Mouse (Mus musculus) heart, embryonic 10.5 days (tissue): Measurements from ENCODE around the gene Narfl. TPM values are rescaled to one million over a fixed set of nuclear protein-coding genes. Genes with fewer than 3 reads are reported as not detected.

Experiments
- DNase-seq: peaks from one replicate; pipeline ENCODE4 v3.0.0-alpha.2; 2017; ENCODE audit warnings: low spot score
- H3K27ac ChIP-seq: fragments of 300-500 bp; sonication (generic); 2 replicates; pipeline ENCODE4 v1.5.1; 2016; ENCODE audit warnings: mild to moderate bottlenecking
- H3K27me3 ChIP-seq: fragments of 300-500 bp; sonication (generic); 2 replicates; pipeline ENCODE4 v1.6.1; 2016; ENCODE audit warnings: mild to moderate bottlenecking; ENCODE audit not compliant: poor library complexity, insufficient read depth, severe bottlenecking
- H3K36me3 ChIP-seq: fragments of 300-500 bp; sonication (generic); 2 replicates; pipeline ENCODE4 v1.6.1; 2016; ENCODE audit warnings: mild to moderate bottlenecking, moderate library complexity
- H3K4me1 ChIP-seq: fragments of 300-500 bp; sonication (generic); 2 replicates; pipeline ENCODE4 v1.6.1; 2016; ENCODE audit warnings: mild to moderate bottlenecking
- H3K4me3 ChIP-seq: fragments of 300-500 bp; sonication (generic); 2 replicates; pipeline ENCODE4 v1.5.1; 2016; ENCODE audit warnings: mild to moderate bottlenecking, moderate library complexity
- H3K9me3 ChIP-seq: fragments of 300-500 bp; sonication (generic); 2 replicates; pipeline ENCODE4 v1.6.1; 2016; ENCODE audit warnings: mild to moderate bottlenecking, moderate library complexity
- WGBS: fragments of 180-500 bp; shearing (Covaris S2); methylation state at CpG from one replicate; pipeline ENCODE4 v1.1.7; 2016; 5-methylcytosine and 5-hydroxymethylcytosine counted together
- polyA plus RNA-seq: library from polyadenylated mRNA; unstranded; fragments of >200 nt; fragmentation: Nextera tagmentation; extraction: Ambion mirVana; gene quantifications from 2 replicates; pipeline ENCODE4 v1.2.1, GENCODE M21; 2016

Narfl gene
- polyA plus RNA-seq, 1 experiment from 2014 or later: 33.5 TPM

DNA sequence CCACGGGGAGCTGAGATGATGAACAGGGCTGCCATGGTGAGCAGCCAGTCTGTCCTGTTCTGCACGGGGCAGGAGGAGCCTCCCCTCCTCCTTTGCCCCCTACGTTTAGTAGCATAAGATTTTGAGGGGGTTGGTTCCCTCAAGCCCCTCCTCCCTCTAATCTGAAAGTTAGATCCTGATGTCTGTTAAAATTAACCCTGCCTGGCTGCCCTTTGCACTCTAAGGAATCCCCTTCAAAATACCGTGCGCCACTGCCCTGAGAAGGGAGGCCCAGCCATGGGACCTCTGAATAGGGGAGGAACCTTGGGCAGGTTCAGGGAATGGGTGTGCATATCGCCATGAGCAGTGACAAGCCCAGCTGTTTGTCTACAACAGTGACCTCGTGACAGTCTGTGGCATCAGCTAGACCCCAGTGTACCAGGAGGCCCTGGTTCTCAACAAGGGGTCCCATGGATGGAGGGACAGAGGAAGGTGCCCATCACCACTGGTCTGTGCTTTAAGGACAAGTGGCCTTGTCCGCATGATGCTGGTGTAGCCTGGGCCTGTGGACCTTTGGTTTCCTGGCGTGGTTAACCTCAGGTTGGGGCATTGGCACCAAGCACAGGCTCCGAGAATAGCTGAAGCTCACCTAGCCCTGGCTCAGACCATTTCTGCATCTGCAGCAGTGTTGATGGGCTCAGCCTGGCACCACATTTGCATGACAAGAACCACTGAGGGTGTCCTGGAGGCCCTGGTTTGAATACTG lies 1.9 kb downstream of the Narfl start:
- no peak overlapping the region for H3K27ac ChIP-seq
- no peak for DNase-seq
- no peaks in the 10 kb centered on the region for H3K27me3 ChIP-seq
- no peak overlapping the region for H3K4me3 ChIP-seq
- peaks cover 43% of the 10 kb centered on the region for H3K36me3 ChIP-seq
- peaks cover 17% of the 10 kb centered on the region for H3K4me1 ChIP-seq
- WGBS: 76% methylated on average over 10 of the region's 10 CpGs
- no peaks in the 10 kb centered on the region for H3K9me3 ChIP-seq

DNA sequence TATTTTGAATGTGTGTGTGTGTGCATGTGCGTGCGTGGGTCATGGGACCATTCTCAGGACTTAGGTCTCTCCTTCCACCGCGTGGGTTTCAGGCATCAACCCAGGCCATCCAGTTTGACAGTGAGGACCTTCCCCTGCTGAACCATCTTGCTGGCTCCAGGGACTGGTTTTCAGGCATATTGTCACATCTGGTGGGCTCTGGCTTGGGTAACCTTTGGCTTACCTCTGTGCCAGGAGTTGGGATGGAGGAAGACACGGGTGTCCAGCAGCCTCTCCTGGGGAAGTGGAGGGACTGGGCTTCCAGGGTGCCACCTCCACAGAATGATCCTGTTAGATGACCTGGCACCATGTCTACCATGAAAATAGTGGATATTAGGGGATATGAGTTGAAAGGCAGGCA lies 4.4 kb downstream of the Narfl start:
- Histone ChIP-seq H3K36me3 (peaks cover 67% of the 10 kb centered on the region), H3K27ac (no peak overlapping the region), H3K4me1 (peaks cover 19% of the 10 kb centered on the region), H3K27me3 (no peaks in the 10 kb centered on the region), H3K4me3 (no peak overlapping the region), H3K9me3 (no peaks in the 10 kb centered on the region)
- WGBS: 92% methylated on average over 5 of the region's 5 CpGs
- no peak for DNase-seq

DNA sequence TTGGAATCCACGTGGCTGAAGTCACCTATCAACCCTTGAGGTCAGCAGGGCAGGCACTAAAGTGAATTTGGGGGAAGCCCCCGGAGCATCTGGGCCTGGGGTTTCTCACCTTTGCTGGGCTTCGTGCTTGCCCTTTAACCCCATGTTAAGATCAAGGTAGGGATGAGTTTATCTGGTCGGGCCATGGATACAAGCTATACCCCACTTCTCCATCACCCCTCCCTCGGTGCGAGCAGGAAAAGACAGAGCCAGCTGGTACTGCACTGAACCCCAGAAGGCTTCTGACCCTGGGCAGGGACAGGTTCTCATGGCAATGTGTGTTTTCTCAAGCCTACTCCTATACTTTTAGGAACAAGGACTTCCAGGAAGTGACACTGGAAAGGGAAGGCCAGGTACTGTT lies 7.8 kb downstream of the Narfl start:
- no peak for DNase-seq
- 81% methylated on average over 6 of the region's 6 CpGs for WGBS
- Histone ChIP-seq H3K27ac (no peak overlapping the region), H3K9me3 (no peaks in the 10 kb centered on the region), H3K4me1 (peaks cover 22% of the 10 kb centered on the region), H3K4me3 (no peak overlapping the region), H3K36me3 (peaks cover 73% of the 10 kb centered on the region), H3K27me3 (no peaks in the 10 kb centered on the region)

DNA sequence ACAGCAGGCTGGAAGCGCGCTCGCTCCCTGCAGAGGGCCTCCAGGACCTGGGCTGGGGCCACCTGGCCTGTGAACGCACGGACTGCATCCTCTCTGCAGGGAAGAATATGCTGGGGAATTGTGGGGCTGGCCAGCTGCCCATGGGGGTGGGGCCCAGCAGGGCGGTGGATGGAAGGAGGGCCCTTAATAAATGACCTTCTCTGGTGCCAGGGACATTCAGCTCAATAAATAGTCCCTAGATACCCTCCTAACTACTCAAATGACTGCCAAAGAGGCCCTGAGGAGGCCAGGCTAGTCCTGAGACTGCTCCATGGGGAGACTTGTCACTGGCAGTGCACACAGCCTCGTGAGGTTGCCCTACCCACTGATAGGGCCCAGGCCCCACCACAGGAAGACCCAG lies 9.5 kb downstream of the Narfl start:
- Histone ChIP-seq H3K27me3 (no peaks in the 10 kb centered on the region), H3K4me3 (no peak overlapping the region), H3K4me1 (peaks cover 26% of the 10 kb centered on the region), H3K9me3 (no peaks in the 10 kb centered on the region), H3K27ac (no peak overlapping the region), H3K36me3 (peaks cover 72% of the 10 kb centered on the region)
- no peak for DNase-seq
- WGBS: 80% methylated on average over 7 of the region's 7 CpGs

DNA sequence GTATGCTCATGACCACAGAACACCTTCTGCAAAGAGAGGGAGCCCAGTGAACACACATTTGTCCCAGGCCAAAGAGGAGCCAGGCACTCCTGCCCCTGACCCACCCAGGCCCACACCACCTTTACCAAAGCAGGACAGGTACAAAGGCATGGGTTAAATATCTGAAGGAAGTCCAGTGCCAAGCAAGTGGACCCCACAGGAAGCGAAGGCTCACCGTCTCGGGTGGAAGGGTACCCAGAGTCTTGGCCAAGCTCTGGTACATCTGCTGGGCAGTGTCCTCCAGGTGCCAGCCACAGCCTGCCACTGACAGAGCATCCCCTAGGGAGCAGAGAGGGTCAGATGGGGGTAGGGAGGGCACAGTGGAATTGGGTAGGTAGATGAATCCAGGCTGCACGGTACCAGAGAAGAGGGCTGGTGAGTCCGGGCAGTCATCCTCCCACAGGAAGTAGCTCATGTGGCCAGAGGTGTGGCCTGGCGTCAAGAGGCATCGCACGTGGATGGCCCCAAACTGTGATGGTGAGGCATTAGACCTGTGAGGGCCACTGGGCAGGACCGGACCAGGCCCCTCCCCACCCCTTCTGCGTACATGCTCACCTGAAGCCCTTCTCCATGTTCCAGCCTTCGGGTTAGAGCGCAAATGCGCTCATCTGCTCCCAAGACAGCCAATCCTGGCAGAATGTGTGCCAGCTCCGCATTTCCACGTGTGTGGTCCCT lies 10.4 kb downstream of the Narfl start:
- Histone ChIP-seq H3K27ac (peak overlapping the region; percentile 91; the same call in 1 of the 2 replicates), H3K4me3 (peak overlapping the region; percentile 70), H3K9me3 (no peaks in the 10 kb centered on the region), H3K36me3 (peaks cover 70% of the 10 kb centered on the region), H3K27me3 (no peaks in the 10 kb centered on the region), H3K4me1 (peaks cover 26% of the 10 kb centered on the region)
- no peak for DNase-seq
- 87% methylated on average over 15 of the region's 15 CpGs for WGBS

DNA sequence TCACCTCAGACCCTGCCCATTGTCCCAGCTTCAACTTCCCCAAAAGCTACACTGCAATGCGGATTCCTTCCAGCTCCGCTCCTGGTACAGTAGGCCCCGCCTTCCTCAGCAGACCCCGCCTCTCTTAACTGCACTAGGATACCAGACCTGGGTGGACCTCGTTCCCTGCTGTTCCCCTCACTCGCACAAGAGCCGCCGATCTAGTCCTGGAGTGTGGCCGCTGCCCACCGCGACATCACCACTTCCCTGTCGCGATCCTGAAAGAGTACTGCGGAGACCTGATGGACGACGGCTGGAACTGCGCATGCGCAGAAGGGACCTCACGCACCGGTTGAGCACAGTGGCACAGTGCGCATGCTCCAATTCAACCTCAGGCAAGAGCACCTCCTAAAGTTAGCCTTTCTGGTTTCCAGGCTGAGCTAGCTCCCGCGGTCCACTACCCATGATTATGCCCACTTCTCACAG lies 11.7 kb downstream of the Narfl start, which contains the start of gene Haghl:
Haghl (minus strand) TSS at position 393 of the 465 bp plus-strand sequence.
- H3K4me1 ChIP-seq: peaks cover 26% of the 10 kb centered on the region
- peaks cover 69% of the 10 kb centered on the region for H3K36me3 ChIP-seq
- peak within 1 kb of the TSS; percentile 70 for H3K4me3 ChIP-seq
- WGBS: under 1% methylated on average over 23 of the region's 23 CpGs
- peak; percentile 98 for DNase-seq
- H3K9me3 ChIP-seq: no peaks in the 10 kb centered on the region
- no peaks in the 10 kb centered on the region for H3K27me3 ChIP-seq
- peak within 1 kb of the TSS; percentile 91 for H3K27ac ChIP-seq

DNA sequence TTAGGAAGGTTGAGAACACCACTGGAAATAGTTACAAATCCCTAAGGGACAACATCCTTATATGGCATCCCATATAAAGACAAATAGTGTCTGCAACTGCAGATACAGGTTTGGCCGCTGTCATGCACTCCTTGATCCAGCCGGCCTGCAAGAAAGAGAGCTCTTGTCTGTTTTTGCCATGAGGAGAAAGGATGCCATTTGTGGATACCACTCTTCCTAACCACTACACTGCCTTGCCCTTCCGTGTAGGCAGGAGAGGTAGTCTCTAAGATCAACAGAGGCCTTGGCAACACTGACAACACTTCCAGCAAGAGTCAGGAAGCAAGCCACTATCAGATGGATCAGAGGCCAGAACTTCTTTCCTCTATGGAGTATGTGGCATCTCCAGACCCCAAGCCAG lies 12.7 kb downstream of the Narfl start, which contains the start of gene Ccdc78:
Ccdc78 (plus strand) TSS at position 301 of the 400 bp plus-strand sequence.
- 76% methylated on average over 3 of the region's 3 CpGs for WGBS
- no peak for DNase-seq
- H3K36me3 ChIP-seq: peaks cover 64% of the 10 kb centered on the region

DNA sequence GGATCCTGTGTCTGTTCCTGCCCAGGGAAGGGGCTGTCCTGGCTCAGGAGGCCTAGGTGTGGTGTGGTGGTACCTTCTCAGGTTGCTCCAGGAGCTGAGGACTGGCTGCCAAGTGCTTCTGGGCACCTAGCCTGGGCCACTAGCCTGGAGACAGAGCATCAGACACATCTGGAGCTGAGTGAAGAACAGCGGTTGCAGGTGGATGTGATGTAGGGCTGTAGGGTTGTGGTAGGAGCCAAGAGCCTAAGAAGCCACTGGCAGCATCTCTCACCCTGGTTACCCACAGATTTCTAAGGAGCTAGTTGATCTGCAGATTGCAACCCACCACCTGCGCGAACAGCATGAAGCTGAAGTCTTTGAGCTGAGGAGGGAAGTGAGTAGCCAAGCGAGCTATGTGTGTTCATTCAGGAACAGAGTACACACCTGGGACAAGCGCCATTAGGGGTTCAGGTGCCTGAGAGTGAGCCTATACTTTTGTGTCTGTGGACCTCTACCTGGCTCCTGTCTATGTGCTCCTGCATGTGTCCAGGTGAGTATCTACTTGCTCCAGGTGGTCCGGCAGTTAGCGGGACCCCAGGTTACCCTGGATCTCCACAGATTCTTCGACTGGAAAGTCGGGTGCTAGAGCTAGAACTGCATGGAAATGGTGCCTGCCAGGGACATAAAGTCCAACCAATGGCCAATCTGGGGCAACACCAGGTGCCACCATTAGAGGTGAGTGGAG lies 13.4 kb downstream of the Narfl start:
- no peak overlapping the region for H3K27ac ChIP-seq
- H3K36me3 ChIP-seq: peaks cover 57% of the 10 kb centered on the region
- no peaks in the 10 kb centered on the region for H3K9me3 ChIP-seq
- DNase-seq: no peak
- peaks cover 40% of the 10 kb centered on the region for H3K4me1 ChIP-seq
- H3K4me3 ChIP-seq: no peak overlapping the region
- WGBS: 90% methylated on average over 9 of the region's 9 CpGs
- H3K27me3 ChIP-seq: no peaks in the 10 kb centered on the region

More for the DNA sequence above, 12.7 kb downstream of the Narfl start, which contains the start of gene Ccdc78:
- Histone ChIP-seq H3K9me3 (no peaks in the 10 kb centered on the region), H3K4me1 (peaks cover 33% of the 10 kb centered on the region), H3K4me3 (peak within 1 kb of the TSS; percentile 70), H3K27ac (peak within 1 kb of the TSS; percentile 91), H3K27me3 (no peaks in the 10 kb centered on the region)

DNA sequence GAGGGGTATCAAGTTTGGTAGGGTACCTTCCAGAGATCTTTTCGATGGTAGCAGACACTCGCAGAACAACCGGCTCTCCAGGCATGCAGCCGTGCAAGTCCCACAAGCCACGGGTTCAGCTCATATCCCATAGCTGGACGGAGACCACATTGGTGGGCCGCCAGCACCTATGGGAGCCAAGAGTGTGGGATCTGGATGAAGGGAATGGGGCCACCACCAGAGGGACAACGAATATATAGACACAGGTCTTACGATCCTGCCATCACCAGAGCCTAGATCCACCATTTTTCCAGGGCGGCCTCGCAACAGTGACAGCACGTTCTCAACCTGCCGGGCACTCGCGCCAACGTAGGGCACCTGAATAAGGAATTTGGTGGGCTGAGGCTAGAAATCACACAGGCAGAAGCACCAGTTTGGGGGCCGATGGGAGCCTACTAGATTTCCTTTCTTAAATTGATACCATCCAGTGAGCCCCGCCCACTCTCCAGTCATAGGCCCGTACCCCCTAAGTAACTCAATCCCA lies 17.8 kb downstream of the Narfl start:
- H3K9me3 ChIP-seq: no peaks in the 10 kb centered on the region
- peak overlapping the region; percentile 94 for H3K27ac ChIP-seq
- peaks cover 57% of the 10 kb centered on the region for H3K4me1 ChIP-seq
- 32% methylated on average over 19 of the region's 19 CpGs for WGBS
- H3K4me3 ChIP-seq: peak overlapping the region; percentile 79
- H3K36me3 ChIP-seq: peaks cover 49% of the 10 kb centered on the region
- no peak for DNase-seq
- H3K27me3 ChIP-seq: no peaks in the 10 kb centered on the region

DNA sequence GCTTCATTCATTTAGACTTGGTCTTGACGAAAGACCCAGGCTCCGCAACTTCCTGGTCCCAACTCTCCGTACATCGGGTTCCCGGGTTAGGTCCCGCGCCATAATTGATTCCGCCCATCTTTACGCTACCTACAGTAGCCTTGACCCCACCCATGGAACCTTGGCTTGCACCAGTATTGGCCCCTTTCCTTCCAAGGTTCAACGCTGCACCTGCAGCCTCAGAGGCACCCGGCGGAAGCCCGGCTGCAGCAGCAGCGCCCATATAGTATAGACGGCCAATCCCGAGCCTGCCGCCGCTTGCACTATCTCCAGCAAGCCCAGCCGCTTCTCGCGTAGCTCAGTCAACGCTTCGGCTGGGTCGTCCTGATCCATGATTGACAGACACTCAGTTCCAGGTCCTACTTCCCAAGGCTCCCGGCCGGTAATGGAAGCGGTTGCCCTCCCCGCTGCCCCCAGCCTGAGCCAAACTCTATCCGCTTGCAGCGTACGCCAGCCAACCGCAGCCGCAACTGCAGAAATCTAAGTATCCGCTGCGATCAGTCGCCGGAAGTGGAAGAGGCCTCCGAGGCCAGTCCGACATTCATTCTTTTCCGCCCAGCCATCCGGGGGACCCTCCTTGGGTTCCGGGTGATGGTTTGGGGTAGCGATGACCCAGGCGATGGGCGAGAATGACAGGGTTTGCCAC lies 18.4 kb downstream of the Narfl start:
- peak overlapping the region; percentile 94 for H3K27ac ChIP-seq
- H3K4me3 ChIP-seq: peak overlapping the region; percentile 79
- no peaks in the 10 kb centered on the region for H3K9me3 ChIP-seq
- H3K36me3 ChIP-seq: peaks cover 47% of the 10 kb centered on the region
- under 1% methylated on average over 45 of the region's 45 CpGs for WGBS
- H3K27me3 ChIP-seq: no peaks in the 10 kb centered on the region
- DNase-seq: peak; percentile 92
- peaks cover 58% of the 10 kb centered on the region for H3K4me1 ChIP-seq

DNA sequence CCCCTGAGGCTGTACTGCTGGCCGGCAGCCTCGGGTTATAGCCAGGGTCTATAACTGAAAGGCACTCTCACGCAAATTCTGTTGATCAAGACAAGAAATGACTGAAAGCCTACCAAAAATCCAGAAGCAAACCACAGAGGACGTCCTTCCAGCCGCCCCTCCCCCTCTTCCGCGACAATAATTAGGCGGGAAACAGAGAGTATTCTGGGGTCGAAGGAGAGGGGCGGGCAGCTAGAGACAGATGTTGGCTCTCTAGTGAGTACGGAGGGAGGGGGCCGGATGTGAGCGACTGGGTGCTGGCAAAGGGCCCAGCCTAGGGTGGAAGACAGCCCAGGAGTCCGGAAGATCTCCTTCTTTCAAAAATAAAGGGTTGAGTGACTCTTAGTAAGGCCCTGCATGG lies 19.0 kb downstream of the Narfl start, which contains the start of gene Fam173a:
Fam173a (minus strand) TSS at position 287 of the 400 bp plus-strand sequence.
- H3K4me3 ChIP-seq: peak within 1 kb of the TSS; percentile 79
- 4% methylated on average over 14 of the region's 14 CpGs for WGBS
- H3K4me1 ChIP-seq: peaks cover 61% of the 10 kb centered on the region
- DNase-seq: peak; percentile 88
- H3K27me3 ChIP-seq: no peaks in the 10 kb centered on the region
- H3K36me3 ChIP-seq: peaks cover 41% of the 10 kb centered on the region
- H3K27ac ChIP-seq: peak within 1 kb of the TSS; percentile 94
- no peaks in the 10 kb centered on the region for H3K9me3 ChIP-seq

DNA sequence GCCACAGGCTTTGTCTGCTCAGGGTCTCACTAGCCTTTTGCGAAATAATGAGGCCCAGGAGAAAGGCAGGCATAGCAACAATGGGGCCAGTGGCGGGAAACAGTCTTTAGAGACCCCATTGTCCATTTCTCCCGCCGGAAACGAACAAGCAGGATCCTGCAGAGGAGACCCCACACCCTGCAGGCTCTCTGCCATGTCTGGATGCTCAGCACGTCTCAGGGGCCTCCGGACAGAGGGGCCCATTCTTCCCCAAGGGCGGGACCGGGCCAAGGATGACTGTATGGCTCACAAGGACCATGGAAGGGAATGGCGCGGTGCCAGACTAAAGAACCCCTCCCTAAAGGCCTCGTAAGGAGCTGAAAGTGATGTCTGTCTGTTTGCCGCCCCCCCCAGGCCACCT lies 20.6 kb downstream of the Narfl start:
- 82% methylated on average over 13 of the region's 13 CpGs for WGBS
- DNase-seq: no peak
- peaks cover 60% of the 10 kb centered on the region for H3K4me1 ChIP-seq
- 0 out of 2 replicates have a peak overlapping the region, but pooled peaks have one; percentile 22 for H3K27ac ChIP-seq
- H3K27me3 ChIP-seq: no peaks in the 10 kb centered on the region
- H3K9me3 ChIP-seq: no peaks in the 10 kb centered on the region
- no peak overlapping the region for H3K4me3 ChIP-seq
- peaks cover 27% of the 10 kb centered on the region for H3K36me3 ChIP-seq
